Mouse (Mus musculus) neural tube, embryonic 15.5 days (tissue): ENCODE results near the gene 2310057J18Rik. TPM values are rescaled to one million over a fixed set of nuclear protein-coding genes. Genes with fewer than 3 reads are reported as not detected.
"Not testable (repeated sequence)": the region's sequence is repeated elsewhere in the genome, so short reads cannot be mapped to it uniquely, and the experiment has no call there.

Experiments used
- ATAC-seq: fragments of 200-750 bp; cut with Nextera tagmentation; 2 replicates; pipeline ENCODE4 v1.8.0; 2017; ENCODE audit warnings: mild to moderate bottlenecking, moderate TSS enrichment, moderate library complexity; ENCODE audit not compliant: low FRiP score
- H3K27ac ChIP-seq: fragments of 300-500 bp; sonication (generic); replicated peaks from 2 replicates; pipeline ENCODE4 v1.5.1; 2015; ENCODE audit warnings: mild to moderate bottlenecking, inconsistent platforms
- H3K27me3 ChIP-seq: fragments of 300-500 bp; sonication (generic); replicated peaks from 2 replicates; pipeline ENCODE4 v1.6.1; 2015; ENCODE audit warnings: inconsistent platforms
- H3K36me3 ChIP-seq: fragments of 300-500 bp; sonication (generic); 2 replicates; pipeline ENCODE4 v1.6.1; 2015; ENCODE audit warnings: inconsistent platforms
- H3K4me1 ChIP-seq: fragments of 300-500 bp; sonication (generic); 2 replicates; pipeline ENCODE4 v1.6.1; 2015; ENCODE audit warnings: inconsistent platforms
- H3K4me2 ChIP-seq: fragments of 300-500 bp; sonication (generic); 2 replicates; pipeline ENCODE4 v1.6.1; 2015; ENCODE audit warnings: inconsistent platforms, mild to moderate bottlenecking, moderate library complexity
- H3K4me3 ChIP-seq: fragments of 300-500 bp; sonication (generic); replicated peaks from 2 replicates; pipeline ENCODE4 v1.5.1; 2015; ENCODE audit warnings: mild to moderate bottlenecking, inconsistent platforms
- H3K9ac ChIP-seq: fragments of 300-500 bp; sonication (generic); replicated peaks from 2 replicates; pipeline ENCODE4 v1.6.1; 2015; ENCODE audit warnings: mild to moderate bottlenecking, inconsistent platforms
- H3K9me3 ChIP-seq: fragments of 300-500 bp; sonication (generic); replicated peaks from 2 replicates; pipeline ENCODE4 v1.6.1; 2016; ENCODE audit warnings: inconsistent platforms
- WGBS: fragments of 180-500 bp; shearing (Covaris S2); methylation state at CpG from one replicate; pipeline ENCODE4 v1.1.7; 2015; ENCODE audit warnings: mixed read lengths; 5-methylcytosine and 5-hydroxymethylcytosine counted together
- polyA plus RNA-seq: library from polyadenylated mRNA; unstranded; fragments of >200 nt; fragmentation: Nextera tagmentation; extraction: Ambion mirVana; gene quantifications from 2 replicates; pipeline ENCODE4 v1.2.1, GENCODE M21; 2015

The 2310057J18Rik gene
- polyA plus RNA-seq, result not detected in 2 replicates

DNA sequence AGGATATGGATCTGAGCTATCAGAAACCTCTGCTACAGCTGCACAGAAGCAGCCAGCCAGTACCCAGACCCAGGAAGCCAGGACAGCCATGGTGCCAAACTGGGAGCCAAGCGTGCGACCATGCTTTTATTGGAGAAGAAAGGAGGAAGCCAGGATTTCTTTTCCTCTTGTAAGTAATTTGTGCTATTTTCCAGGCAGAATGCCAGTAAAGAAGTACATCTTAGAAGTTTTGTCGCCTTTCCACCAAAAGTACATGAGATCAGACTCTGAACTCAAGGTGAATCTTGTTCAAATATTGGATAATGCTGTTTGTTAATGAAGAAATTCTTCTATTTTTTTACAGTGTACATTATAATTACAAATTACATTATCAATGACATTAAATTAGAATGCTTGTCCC, at the start of gene 2310057J18Rik:
2310057J18Rik (minus strand) TSS at position 101 of the 400 bp plus-strand sequence.
- H3K4me1 ChIP-seq, result no peaks in the 10 kb centered on the region
- no peaks in the 10 kb centered on the region for H3K27me3 ChIP-seq
- H3K9ac ChIP-seq, result no peak within 1 kb of the TSS
- WGBS, result 87% methylated on average over 3 of the region's 3 CpGs
- no peak for ATAC-seq
- no peaks in the 10 kb centered on the region for H3K9me3 ChIP-seq
- H3K36me3 ChIP-seq, result no peaks in the 10 kb centered on the region
- H3K27ac ChIP-seq, result no peak within 1 kb of the TSS
- no peak within 1 kb of the TSS for H3K4me3 ChIP-seq
- H3K4me2 ChIP-seq, result no peak within 1 kb of the TSS

DNA sequence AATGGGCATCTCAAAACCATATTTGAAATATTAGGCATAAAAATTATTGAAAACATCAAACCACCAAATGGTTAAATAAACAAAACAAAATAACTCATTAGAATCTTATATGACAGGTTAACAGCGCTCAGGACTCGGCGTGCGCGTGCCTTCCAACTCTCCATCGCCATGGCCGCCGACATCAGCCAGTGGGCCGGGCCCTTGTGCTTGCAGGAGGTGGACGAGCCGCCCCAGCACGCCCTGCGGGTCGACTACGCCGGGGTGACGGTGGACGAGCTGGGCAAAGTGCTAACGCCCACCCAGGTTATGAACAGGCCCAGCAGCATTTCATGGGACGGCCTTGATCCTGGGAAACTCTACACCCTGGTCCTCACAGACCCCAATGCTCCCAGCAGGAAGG, 43.9 kb upstream of the 2310057J18Rik start:
- ATAC-seq, H3K4me2 ChIP-seq, H3K27me3 ChIP-seq, H3K9ac ChIP-seq, H3K9me3 ChIP-seq, H3K4me1 ChIP-seq, H3K27ac ChIP-seq, H3K4me3 ChIP-seq, H3K36me3 ChIP-seq: not testable (repeated sequence)
- 93% methylated on average over 10 of the region's 20 CpGs for WGBS

DNA sequence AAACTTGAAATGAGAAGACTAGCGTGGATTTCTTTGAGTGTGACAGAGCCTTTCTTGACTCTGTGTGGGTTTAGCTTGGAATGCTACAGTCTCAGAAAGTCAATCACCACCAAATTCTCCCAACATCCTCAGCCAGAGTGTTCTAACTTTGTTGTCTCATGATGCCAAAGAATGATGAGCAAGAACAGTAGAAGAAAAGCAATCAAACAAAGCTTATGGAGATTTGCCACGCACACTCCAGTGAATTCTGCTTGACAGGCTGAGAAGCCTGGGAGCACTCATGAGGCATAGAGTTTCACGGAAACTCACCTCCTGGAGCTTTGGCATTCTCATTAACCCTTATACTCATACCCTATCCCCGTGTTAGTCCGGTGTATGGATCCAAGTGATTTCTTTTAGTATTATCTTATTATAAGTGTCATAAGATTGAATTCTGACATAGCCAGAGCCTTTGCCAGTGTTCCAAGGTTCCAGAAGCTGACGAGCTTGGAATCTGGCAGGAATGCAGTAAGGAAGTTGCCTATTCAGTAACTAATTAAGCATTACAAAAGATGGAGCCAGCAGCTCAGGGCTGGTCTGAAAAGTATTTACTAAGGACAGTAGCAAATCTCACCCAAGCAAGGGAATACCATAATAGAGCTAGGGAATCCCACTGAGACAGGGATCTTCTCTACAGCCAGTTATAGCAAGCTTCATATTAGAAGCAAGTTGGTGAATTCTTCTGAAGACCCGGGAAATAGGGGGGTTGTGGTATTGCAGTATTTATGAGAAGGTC, 33.6 kb upstream of the 2310057J18Rik start:
- Histone ChIP-seq H3K4me3 (no peak overlapping the region), H3K27me3 (no peaks in the 10 kb centered on the region), H3K9ac (no peak overlapping the region), H3K36me3 (no peaks in the 10 kb centered on the region), H3K27ac (no peak overlapping the region), H3K4me2 (no peak overlapping the region), H3K9me3 (no peaks in the 10 kb centered on the region), H3K4me1 (no peaks in the 10 kb centered on the region)
- no peak for ATAC-seq
- WGBS, result 73% methylated on average over 7 of the region's 7 CpGs

DNA sequence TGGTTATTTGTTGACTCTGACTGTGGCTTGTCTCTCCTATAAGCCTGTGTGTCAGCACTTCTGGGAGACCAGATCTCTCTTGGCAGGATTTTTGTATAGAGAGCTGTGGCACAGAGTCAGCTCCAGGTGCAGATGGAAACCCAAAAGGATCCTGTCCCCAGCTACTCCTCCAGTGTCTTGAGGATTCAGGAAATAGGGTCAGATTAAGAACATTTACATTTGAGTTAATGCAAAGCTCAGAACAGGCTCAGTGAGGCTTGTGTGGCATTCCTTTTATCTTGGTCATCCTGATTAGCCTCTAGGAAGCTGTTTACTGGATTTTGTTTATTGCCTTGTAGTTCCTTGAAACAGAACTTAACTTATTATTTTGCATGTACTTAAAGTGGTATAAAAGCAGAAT, 11.7 kb upstream of the 2310057J18Rik start:
- Histone ChIP-seq H3K9me3 (no peaks in the 10 kb centered on the region), H3K4me3 (no peak overlapping the region), H3K27me3 (no peaks in the 10 kb centered on the region), H3K27ac (no peak overlapping the region), H3K36me3 (no peaks in the 10 kb centered on the region), H3K4me1 (no peaks in the 10 kb centered on the region), H3K4me2 (no peak overlapping the region), H3K9ac (no peak overlapping the region)
- ATAC-seq, result no peak

DNA sequence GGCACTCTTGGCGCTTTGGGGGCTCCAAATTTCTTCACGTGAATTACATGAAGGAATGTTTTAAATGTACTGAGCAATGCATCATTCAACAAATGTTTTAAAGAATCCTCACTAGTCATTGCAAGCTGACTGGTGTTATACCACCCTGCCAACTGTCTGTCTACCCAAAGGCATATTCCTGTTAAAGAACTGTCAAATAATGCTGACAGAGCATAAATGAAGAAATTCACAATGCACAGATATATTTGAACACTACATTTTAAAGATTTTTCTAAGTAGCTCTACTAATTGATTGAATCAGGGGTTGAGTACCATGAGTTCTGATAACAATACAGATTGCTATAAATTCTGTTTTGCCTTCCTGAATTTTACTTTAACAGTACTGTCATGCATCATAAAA, 2.9 kb upstream of the 2310057J18Rik start:
- Histone ChIP-seq H3K27ac (no peak overlapping the region), H3K27me3 (no peaks in the 10 kb centered on the region), H3K4me3 (no peak overlapping the region), H3K9ac (no peak overlapping the region), H3K36me3 (no peaks in the 10 kb centered on the region), H3K9me3 (no peaks in the 10 kb centered on the region), H3K4me2 (no peak overlapping the region), H3K4me1 (no peaks in the 10 kb centered on the region)
- ATAC-seq, result no peak
- WGBS, result 78% methylated on average over 2 of the region's 2 CpGs

DNA sequence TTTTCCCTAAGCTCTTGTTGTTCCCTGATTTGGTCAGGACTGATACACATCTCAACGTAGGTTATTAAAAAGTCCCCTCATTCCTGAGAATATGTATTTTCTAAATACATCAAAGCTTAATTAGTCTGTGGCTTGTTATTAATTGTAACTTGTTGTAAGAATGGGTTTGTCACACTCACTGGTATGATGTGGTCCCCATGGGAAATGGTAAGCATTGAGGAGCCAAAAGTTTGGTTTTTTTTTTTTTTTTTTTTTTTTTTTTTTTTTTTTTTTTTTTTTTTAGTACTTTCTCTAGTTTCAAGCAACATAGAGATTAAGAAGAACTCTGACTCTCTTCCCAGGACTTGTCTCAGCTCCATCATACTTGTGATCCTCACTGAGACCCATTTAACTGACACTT, 17.9 kb downstream of the 2310057J18Rik start:
- Histone ChIP-seq H3K36me3 (no peaks in the 10 kb centered on the region), H3K27me3 (no peaks in the 10 kb centered on the region), H3K9ac (no peak overlapping the region), H3K9me3 (no peaks in the 10 kb centered on the region), H3K4me3 (no peak overlapping the region), H3K4me1 (no peaks in the 10 kb centered on the region), H3K27ac (no peak overlapping the region), H3K4me2 (no peak overlapping the region)
- 88% methylated on average over 1 of the region's 1 CpGs for WGBS
- ATAC-seq, result no peak

DNA sequence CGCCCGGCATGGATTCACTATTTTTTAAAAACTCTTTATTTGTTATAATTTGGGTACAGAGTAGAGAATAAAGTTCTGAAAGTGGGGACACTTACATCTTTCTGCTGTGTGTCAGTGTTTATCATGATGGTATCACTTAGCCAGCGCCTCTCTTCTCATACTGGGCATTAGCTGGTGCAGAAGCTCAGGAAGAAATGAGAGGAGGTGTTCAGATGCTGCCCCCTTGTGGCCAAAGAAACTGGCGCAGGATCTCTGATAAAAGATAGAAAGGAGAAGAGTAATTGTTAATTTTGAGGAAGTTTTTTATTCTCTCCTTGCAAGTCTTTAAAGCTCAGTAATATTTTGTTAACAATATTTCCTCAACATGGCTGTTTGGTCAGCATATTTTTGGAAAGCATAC, 31.0 kb downstream of the 2310057J18Rik start:
- H3K36me3 ChIP-seq, result no peaks in the 10 kb centered on the region
- no peak overlapping the region for H3K4me2 ChIP-seq
- no peaks in the 10 kb centered on the region for H3K9me3 ChIP-seq
- ATAC-seq, result no peak
- no peak overlapping the region for H3K27ac ChIP-seq
- H3K4me1 ChIP-seq, result no peaks in the 10 kb centered on the region
- H3K9ac ChIP-seq, result no peak overlapping the region
- no peaks in the 10 kb centered on the region for H3K27me3 ChIP-seq
- H3K4me3 ChIP-seq, result no peak overlapping the region
- 49% methylated on average over 4 of the region's 4 CpGs for WGBS

DNA sequence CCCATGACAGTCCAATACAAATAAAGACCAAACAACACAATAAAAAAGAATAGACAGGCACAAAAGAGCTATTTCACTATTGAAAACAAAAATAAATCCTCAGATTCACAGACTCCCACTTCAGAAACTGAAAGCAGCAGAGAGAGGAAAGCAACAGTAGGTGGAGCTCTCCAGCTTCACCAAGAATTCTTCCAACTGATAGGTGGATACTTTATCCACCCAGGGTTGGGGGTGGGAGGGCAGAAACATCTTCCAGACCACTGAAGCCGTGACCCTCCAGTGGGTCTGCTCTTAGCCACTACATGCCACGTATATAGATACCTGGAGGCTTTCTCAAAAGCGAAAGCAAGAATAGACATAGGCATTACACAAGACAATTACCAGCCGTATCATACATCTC, 31.6 kb downstream of the 2310057J18Rik start:
- no peak overlapping the region for H3K9ac ChIP-seq
- H3K27ac ChIP-seq, result no peak overlapping the region
- no peaks in the 10 kb centered on the region for H3K36me3 ChIP-seq
- ATAC-seq, result no peak
- no peaks in the 10 kb centered on the region for H3K27me3 ChIP-seq
- H3K9me3 ChIP-seq, result 0 out of 2 replicates have a peak, but pooled peaks cover 2% of the 10 kb centered on the region
- H3K4me3 ChIP-seq, result no peak overlapping the region
- H3K4me2 ChIP-seq, result no peak overlapping the region
- WGBS, result 79% methylated on average over 4 of the region's 4 CpGs
- H3K4me1 ChIP-seq, result no peaks in the 10 kb centered on the region

Other genes with a start within 250 kb of the 2310057J18Rik start
- gene Soga3, start 157.5 kb upstream of the 2310057J18Rik start, polyA plus RNA-seq, result 107 and 125 TPM in 2 replicates
- gene Gm49353, start 212.7 kb upstream of the 2310057J18Rik start, polyA plus RNA-seq, result 6.1 and 8.5 TPM in 2 replicates
- gene 9330159F19Rik, start 225.3 kb upstream of the 2310057J18Rik start, polyA plus RNA-seq, result 21.4 and 26.9 TPM in 2 replicates